Mouse (Mus musculus): ENCODE data around the gene C1ql3.
A peak's percentile ranks its signal among the peaks of the same experiment; 100 is the strongest.

Gene C1ql3

GRCm38 (mm10) chr2:13011472-13011871 is at the start of gene C1ql3:
C1ql3 (minus strand) TSS chr2:13011806.
- DNase-seq (ENCODE audit: low read depth) = no peak

- no peak for DNase-seq (ENCODE audit: low read depth)
Measured at GRCm38 (mm10) chr2:13060426-13061170, 49.0 kb upstream of the C1ql3 start.

GRCm38 (mm10) chr2:13048649-13049048 is 37.0 kb upstream of the C1ql3 start:
- no peak for DNase-seq (ENCODE audit: low read depth)

GRCm38 (mm10) chr2:13044555-13044954 is 32.9 kb upstream of the C1ql3 start:
- DNase-seq (ENCODE audit: low read depth) = no peak

GRCm38 (mm10) chr2:13039785-13040184 is 28.2 kb upstream of the C1ql3 start:
- DNase-seq (ENCODE audit: low read depth) = no peak

GRCm38 (mm10) chr2:13038772-13039171 is 27.2 kb upstream of the C1ql3 start:
- DNase-seq (ENCODE audit: low read depth) = peak; percentile 35

- DNase-seq (ENCODE audit: low read depth) = no peak
Measured at GRCm38 (mm10) chr2:13018861-13019260, 7.3 kb upstream of the C1ql3 start.

- no peak for DNase-seq (ENCODE audit: low read depth)
Measured at GRCm38 (mm10) chr2:13018382-13018781, 6.8 kb upstream of the C1ql3 start.

- DNase-seq (ENCODE audit: low read depth) = no peak
Measured at GRCm38 (mm10) chr2:13011973-13012372, 367 bp upstream of the C1ql3 start.

- no peak for DNase-seq (ENCODE audit: low read depth)
Measured at GRCm38 (mm10) chr2:13010460-13011341, 905 bp downstream of the C1ql3 start.

- DNase-seq (ENCODE audit: low read depth) = no peak
Measured at GRCm38 (mm10) chr2:13010030-13010459, 1.6 kb downstream of the C1ql3 start.

- DNase-seq (ENCODE audit: low read depth) = no peak
Measured at GRCm38 (mm10) chr2:13009261-13009972, 2.2 kb downstream of the C1ql3 start.

GRCm38 (mm10) chr2:13008433-13008832 is 3.2 kb downstream of the C1ql3 start:
- no peak for DNase-seq (ENCODE audit: low read depth)

- DNase-seq (ENCODE audit: low read depth) = no peak
Measured at GRCm38 (mm10) chr2:13000026-13000425, 11.6 kb downstream of the C1ql3 start.

- no peak for DNase-seq (ENCODE audit: low read depth)
Measured at GRCm38 (mm10) chr2:12984901-12985732, 26.5 kb downstream of the C1ql3 start.

GRCm38 (mm10) chr2:12978771-12979170 is 32.8 kb downstream of the C1ql3 start:
- no peak for DNase-seq (ENCODE audit: low read depth)

GRCm38 (mm10) chr2:12977367-12977766 is 34.2 kb downstream of the C1ql3 start:
- DNase-seq (ENCODE audit: low read depth) = no peak

- no peak for DNase-seq (ENCODE audit: low read depth)
Measured at GRCm38 (mm10) chr2:12973752-12974151, 37.9 kb downstream of the C1ql3 start.

- DNase-seq (ENCODE audit: low read depth) = no peak
Measured at GRCm38 (mm10) chr2:12970049-12970724, 41.4 kb downstream of the C1ql3 start.

GRCm38 (mm10) chr2:12956703-12957424 is 54.7 kb downstream of the C1ql3 start:
- no peak for DNase-seq (ENCODE audit: low read depth)

Measured in fibroblast of lung, adult 2 months (primary cell).